Mouse (Mus musculus) limb, embryonic 13.5 days (tissue): Measurements from ENCODE around the gene Rack1. TPM values are rescaled to one million over a fixed set of nuclear protein-coding genes. Genes with fewer than 3 reads are reported as not detected.
"Not testable (repeated sequence)": the region's sequence is repeated elsewhere in the genome, so short reads cannot be mapped to it uniquely, and the experiment has no call there.

Experiments
- ATAC-seq: fragments of 200-750 bp; cut with Nextera tagmentation; 2 replicates; pipeline ENCODE4 v1.8.0; 2017; ENCODE audit warnings: low read depth, moderate number of reproducible peaks, moderate TSS enrichment; ENCODE audit not compliant: low FRiP score
- H3K27ac ChIP-seq: fragments of 300-500 bp; sonication (generic); 2 replicates; pipeline ENCODE4 v1.5.1; 2015; ENCODE audit warnings: inconsistent platforms, mild to moderate bottlenecking, moderate library complexity
- H3K27me3 ChIP-seq: fragments of 300-500 bp; sonication (generic); 2 replicates; pipeline ENCODE4 v1.6.1; 2015; ENCODE audit warnings: mild to moderate bottlenecking, inconsistent platforms
- H3K36me3 ChIP-seq: fragments of 300-500 bp; sonication (generic); 2 replicates; pipeline ENCODE4 v1.6.1; 2015; ENCODE audit warnings: inconsistent platforms, mild to moderate bottlenecking, moderate library complexity
- H3K4me1 ChIP-seq: fragments of 300-500 bp; sonication (generic); 2 replicates; pipeline ENCODE4 v1.6.1; 2015; ENCODE audit warnings: inconsistent platforms
- H3K4me2 ChIP-seq: fragments of 300-500 bp; sonication (generic); replicated peaks from 2 replicates; pipeline ENCODE4 v1.6.1; 2015; ENCODE audit warnings: inconsistent platforms, mild to moderate bottlenecking, moderate library complexity
- H3K4me3 ChIP-seq: fragments of 300-500 bp; sonication (generic); 2 replicates; pipeline ENCODE4 v1.5.1; 2015; ENCODE audit warnings: moderate library complexity, mild to moderate bottlenecking, inconsistent platforms
- H3K9ac ChIP-seq: fragments of 300-500 bp; sonication (generic); 2 replicates; pipeline ENCODE4 v1.6.1; 2015; ENCODE audit warnings: mild to moderate bottlenecking, inconsistent platforms
- H3K9me3 ChIP-seq: fragments of 300-500 bp; sonication (generic); 2 replicates; pipeline ENCODE4 v1.6.1; 2016; ENCODE audit warnings: inconsistent platforms
- WGBS: fragments of 180-500 bp; shearing (Covaris S2); methylation state at CpG from one replicate; pipeline ENCODE4 v1.1.7; 2015; 5-methylcytosine and 5-hydroxymethylcytosine counted together
- polyA plus RNA-seq: library from polyadenylated mRNA; unstranded; fragments of >200 nt; fragmentation: Nextera tagmentation; extraction: Ambion mirVana; gene quantifications from 2 replicates; pipeline ENCODE4 v1.2.1, GENCODE M21; 2015

Rack1 gene
- polyA plus RNA-seq, 1 experiment from 2014 or later: 706 TPM

- Histone ChIP-seq H3K4me1 (peaks cover 22% of the 10 kb centered on the region; the same call in 1 of the 2 replicates), H3K9ac (peak overlapping the region; percentile 56; the same call in 1 of the 2 replicates), H3K4me3 (peak overlapping the region; percentile 45), H3K27ac (no peak overlapping the region), H3K36me3 (no peaks in the 10 kb centered on the region), H3K4me2 (peak overlapping the region; percentile 77), H3K9me3 (no peaks in the 10 kb centered on the region), H3K27me3 (peaks cover 14% of the 10 kb centered on the region)
- WGBS: under 1% methylated on average over 15 of the region's 15 CpGs
- no peak; the same call in 1 of the 2 replicates for ATAC-seq
These were observed 23.4 kb downstream of the Rack1 start for GRCm38 (mm10) chr11:48823536-48823972.

GRCm38 (mm10) chr11:48824311-48824830, 24.2 kb downstream of the Rack1 start:
- H3K27ac ChIP-seq: no peak overlapping the region
- peak overlapping the region; percentile 77 for H3K4me2 ChIP-seq
- peaks cover 22% of the 10 kb centered on the region; the same call in 1 of the 2 replicates for H3K4me1 ChIP-seq
- no peaks in the 10 kb centered on the region for H3K36me3 ChIP-seq
- H3K9me3 ChIP-seq: no peaks in the 10 kb centered on the region
- H3K27me3 ChIP-seq: peaks cover 14% of the 10 kb centered on the region
- 4% methylated on average over 22 of the region's 22 CpGs for WGBS
- H3K9ac ChIP-seq: peak overlapping the region; percentile 56
- no peak for ATAC-seq
- H3K4me3 ChIP-seq: peak overlapping the region; percentile 45

GRCm38 (mm10) chr11:48825979-48826751, 26.0 kb downstream of the Rack1 start, which contains the start of the genes Trim7 and Gm12184:
Gene Trim7 (plus strand): TSS chr11:48826140.
Gene Gm12184 (minus strand): TSS chr11:48826655.
- ATAC-seq: peak; percentile 87
- Histone ChIP-seq H3K4me1 (peaks cover 22% of the 10 kb centered on the region; the same call in 1 of the 2 replicates), H3K9ac (peak within 1 kb of the TSS; percentile 59), H3K27me3 (peaks cover 14% of the 10 kb centered on the region), H3K27ac (peak within 1 kb of the TSS; percentile 75), H3K4me2 (peak within 1 kb of the TSS; percentile 67), H3K4me3 (peak within 1 kb of the TSS; percentile 50)
- not testable (repeated sequence) for H3K9me3 ChIP-seq, H3K36me3 ChIP-seq
- 1% methylated on average over 29 of the region's 92 CpGs for WGBS

GRCm38 (mm10) chr11:48826752-48827096, 26.6 kb downstream of the Rack1 start:
- peaks cover 14% of the 10 kb centered on the region for H3K27me3 ChIP-seq
- ATAC-seq: peak; percentile 25; the same call in 1 of the 2 replicates
- under 1% methylated on average over 6 of the region's 6 CpGs for WGBS
- H3K9me3 ChIP-seq: no peaks in the 10 kb centered on the region
- H3K4me2 ChIP-seq: peak overlapping the region; percentile 67
- peak overlapping the region; percentile 50 for H3K4me3 ChIP-seq
- no peaks in the 10 kb centered on the region for H3K36me3 ChIP-seq
- peaks cover 22% of the 10 kb centered on the region; the same call in 1 of the 2 replicates for H3K4me1 ChIP-seq
- H3K27ac ChIP-seq: peak overlapping the region; percentile 75
- H3K9ac ChIP-seq: peak overlapping the region; percentile 59

- Histone ChIP-seq H3K9ac (no peak overlapping the region), H3K4me1 (peaks cover 22% of the 10 kb centered on the region; the same call in 1 of the 2 replicates), H3K9me3 (no peaks in the 10 kb centered on the region), H3K36me3 (no peaks in the 10 kb centered on the region), H3K27me3 (peaks cover 14% of the 10 kb centered on the region), H3K4me3 (no peak overlapping the region), H3K27ac (no peak overlapping the region), H3K4me2 (no peak overlapping the region)
- no peak for ATAC-seq
- 77% methylated on average over 6 of the region's 6 CpGs for WGBS
These were observed 27.8 kb downstream of the Rack1 start for GRCm38 (mm10) chr11:48827926-48828325.

GRCm38 (mm10) chr11:48830279-48830678, 30.1 kb downstream of the Rack1 start:
- 61% methylated on average over 2 of the region's 2 CpGs for WGBS
- ATAC-seq: no peak
- Histone ChIP-seq H3K36me3 (no peaks in the 10 kb centered on the region), H3K27me3 (no peaks in the 10 kb centered on the region), H3K9me3 (no peaks in the 10 kb centered on the region), H3K27ac (no peak overlapping the region), H3K4me2 (no peak overlapping the region), H3K9ac (no peak overlapping the region), H3K4me3 (no peak overlapping the region), H3K4me1 (0 out of 2 replicates have a peak, but pooled peaks cover 8% of the 10 kb centered on the region)

- Histone ChIP-seq H3K4me3 (no peak overlapping the region), H3K27ac (no peak overlapping the region), H3K4me1 (0 out of 2 replicates have a peak, but pooled peaks cover 8% of the 10 kb centered on the region), H3K9me3 (no peaks in the 10 kb centered on the region), H3K36me3 (no peaks in the 10 kb centered on the region), H3K9ac (no peak overlapping the region), H3K4me2 (no peak overlapping the region), H3K27me3 (peaks cover 3% of the 10 kb centered on the region; the same call in 1 of the 2 replicates)
- ATAC-seq: no peak
- 72% methylated on average over 2 of the region's 2 CpGs for WGBS
These were observed 31.1 kb downstream of the Rack1 start for GRCm38 (mm10) chr11:48831273-48831672.

- H3K36me3 ChIP-seq: no peaks in the 10 kb centered on the region
- H3K27me3 ChIP-seq: peaks cover 13% of the 10 kb centered on the region; the same call in 1 of the 2 replicates
- H3K4me1 ChIP-seq: peaks cover 7% of the 10 kb centered on the region
- ATAC-seq: no peak
- H3K4me2 ChIP-seq: peak overlapping the region; percentile 63
- no peak overlapping the region for H3K9ac ChIP-seq
- H3K4me3 ChIP-seq: peak overlapping the region; percentile 62
- H3K27ac ChIP-seq: no peak overlapping the region
- 49% methylated on average over 8 of the region's 9 CpGs for WGBS
- no peaks in the 10 kb centered on the region for H3K9me3 ChIP-seq
These were observed 33.1 kb downstream of the Rack1 start for GRCm38 (mm10) chr11:48833078-48833730.

- peak; percentile 88 for ATAC-seq
- peak overlapping the region; percentile 65; the same call in 1 of the 2 replicates for H3K27ac ChIP-seq
- H3K9ac ChIP-seq: peak overlapping the region; percentile 73
- H3K36me3 ChIP-seq: no peaks in the 10 kb centered on the region
- peaks cover 13% of the 10 kb centered on the region for H3K4me1 ChIP-seq
- H3K27me3 ChIP-seq: peaks cover 15% of the 10 kb centered on the region; the same call in 1 of the 2 replicates
- peak overlapping the region; percentile 63 for H3K4me2 ChIP-seq
- under 1% methylated on average over 30 of the region's 30 CpGs for WGBS
- H3K9me3 ChIP-seq: no peaks in the 10 kb centered on the region
- H3K4me3 ChIP-seq: peak overlapping the region; percentile 62
These were observed 33.9 kb downstream of the Rack1 start for GRCm38 (mm10) chr11:48833731-48834639.

GRCm38 (mm10) chr11:48835923-48836322, 35.8 kb downstream of the Rack1 start:
- WGBS: 70% methylated on average over 6 of the region's 6 CpGs
- Histone ChIP-seq H3K27me3 (peaks cover 22% of the 10 kb centered on the region), H3K4me2 (no peak overlapping the region)

GRCm38 (mm10) chr11:48836990-48837309, 36.8 kb downstream of the Rack1 start:
- ATAC-seq: no peak
- Histone ChIP-seq H3K9ac (peak overlapping the region; percentile 84), H3K4me2 (peak overlapping the region; percentile 90), H3K36me3 (no peaks in the 10 kb centered on the region), H3K9me3 (no peaks in the 10 kb centered on the region), H3K4me1 (peaks cover 13% of the 10 kb centered on the region), H3K4me3 (peak overlapping the region; percentile 90), H3K27me3 (peaks cover 22% of the 10 kb centered on the region), H3K27ac (no peak overlapping the region)
- WGBS: 10% methylated on average over 11 of the region's 11 CpGs

More at GRCm38 (mm10) chr11:48835923-48836322, 35.8 kb downstream of the Rack1 start:
- peaks cover 13% of the 10 kb centered on the region for H3K4me1 ChIP-seq
- no peak overlapping the region for H3K27ac ChIP-seq
- no peaks in the 10 kb centered on the region for H3K36me3 ChIP-seq
- ATAC-seq: no peak
- H3K9ac ChIP-seq: no peak overlapping the region
- no peaks in the 10 kb centered on the region for H3K9me3 ChIP-seq
- no peak overlapping the region for H3K4me3 ChIP-seq
